Mouse (Mus musculus): Measurements from ENCODE around the gene Mcoln2. TPM values are rescaled to one million over a fixed set of nuclear protein-coding genes. Genes with fewer than 3 reads are reported as not detected.

Gene Mcoln2
- polyA plus RNA-seq, 1 experiment = 0.07 TPM

- WGBS = 74% methylated on average over 6 of the region's 6 CpGs
- DNase-seq = no peak
- no peak overlapping the region for H3K4me3 ChIP-seq (replicated peaks; ENCODE audit: insufficient read depth, low read depth, low read length)
- TF ChIP-seq POLR2A (IDR thresholded peaks at IDR 0.05; ENCODE audit: borderline replicate concordance, insufficient read depth, low read length) = no peak
- TF ChIP-seq CTCF (IDR thresholded peaks at IDR 0.05; ENCODE audit: borderline replicate concordance, insufficient read depth, low read depth, low read length) = no peak
- H3K27ac ChIP-seq (ENCODE audit: insufficient read depth, low read length) = no peak overlapping the region
- H3K4me1 ChIP-seq (ENCODE audit: control insufficient read depth, insufficient read depth, low read length) = no peaks in the 10 kb centered on the region
- no peaks in the 10 kb centered on the region for H3K27me3 ChIP-seq (ENCODE audit: control insufficient read depth, insufficient read depth, low read length)
Observed at GRCm38 (mm10) chr3:146110916-146111315, 38.7 kb upstream of the Mcoln2 start.

- Histone ChIP-seq H3K4me3 (replicated peaks; ENCODE audit: insufficient read depth, low read depth, low read length) (no peak within 1 kb of the TSS), H3K27ac (ENCODE audit: insufficient read depth, low read length) (no peak within 1 kb of the TSS), H3K4me1 (ENCODE audit: control insufficient read depth, insufficient read depth, low read length) (no peaks in the 10 kb centered on the region), H3K27me3 (ENCODE audit: control insufficient read depth, insufficient read depth, low read length) (0 out of 2 replicates have a peak, but pooled peaks cover 2% of the 10 kb centered on the region)
- TF ChIP-seq POLR2A (IDR thresholded peaks at IDR 0.05; ENCODE audit: borderline replicate concordance, insufficient read depth, low read length) = no peak
- DNase-seq = no peak
- 16% methylated on average over 35 of the region's 35 CpGs for WGBS
Observed at GRCm38 (mm10) chr3:146117258-146117996, 32.2 kb upstream of the Mcoln2 start, which contains the start of gene Mcoln3. TSS of gene Mcoln3 (plus strand) at chr3:146117450.

- DNase-seq = no peak
- 64% methylated on average over 9 of the region's 9 CpGs for WGBS
- Histone ChIP-seq H3K4me3 (replicated peaks; ENCODE audit: insufficient read depth, low read depth, low read length) (no peak overlapping the region), H3K27ac (ENCODE audit: insufficient read depth, low read length) (no peak overlapping the region), H3K4me1 (ENCODE audit: control insufficient read depth, insufficient read depth, low read length) (no peaks in the 10 kb centered on the region), H3K27me3 (ENCODE audit: control insufficient read depth, insufficient read depth, low read length) (0 out of 2 replicates have a peak, but pooled peaks cover 2% of the 10 kb centered on the region)
- TF ChIP-seq POLR2A (IDR thresholded peaks at IDR 0.05; ENCODE audit: borderline replicate concordance, insufficient read depth, low read length) (no peak), CTCF (IDR thresholded peaks at IDR 0.05; ENCODE audit: borderline replicate concordance, insufficient read depth, low read depth, low read length) (no peak)
Observed at GRCm38 (mm10) chr3:146117997-146118457, 31.6 kb upstream of the Mcoln2 start.

- no peak overlapping the region for H3K4me3 ChIP-seq (replicated peaks; ENCODE audit: insufficient read depth, low read depth, low read length)
- H3K27ac ChIP-seq (ENCODE audit: insufficient read depth, low read length) = no peak overlapping the region
- 0 out of 2 replicates have a peak, but pooled peaks cover 2% of the 10 kb centered on the region for H3K27me3 ChIP-seq (ENCODE audit: control insufficient read depth, insufficient read depth, low read length)
- H3K4me1 ChIP-seq (ENCODE audit: control insufficient read depth, insufficient read depth, low read length) = no peaks in the 10 kb centered on the region
- DNase-seq = no peak
- no peak for TF ChIP-seq POLR2A (IDR thresholded peaks at IDR 0.05; ENCODE audit: borderline replicate concordance, insufficient read depth, low read length)
- TF ChIP-seq CTCF (IDR thresholded peaks at IDR 0.05; ENCODE audit: borderline replicate concordance, insufficient read depth, low read depth, low read length) = no peak
- WGBS = 16% methylated on average over 25 of the region's 25 CpGs
Observed at GRCm38 (mm10) chr3:146121310-146122124, 28.1 kb upstream of the Mcoln2 start.

- no peak overlapping the region for H3K4me3 ChIP-seq (replicated peaks; ENCODE audit: insufficient read depth, low read depth, low read length)
- H3K4me1 ChIP-seq (ENCODE audit: control insufficient read depth, insufficient read depth, low read length) = no peaks in the 10 kb centered on the region
- no peak for TF ChIP-seq CTCF (IDR thresholded peaks at IDR 0.05; ENCODE audit: borderline replicate concordance, insufficient read depth, low read depth, low read length)
Observed at GRCm38 (mm10) chr3:146122125-146122420, 27.6 kb upstream of the Mcoln2 start.

GRCm38 (mm10) chr3:146122807-146123463 lies 26.7 kb upstream of the Mcoln2 start:
- TF ChIP-seq CTCF (IDR thresholded peaks at IDR 0.05; ENCODE audit: borderline replicate concordance, insufficient read depth, low read depth, low read length) = no peak
- TF ChIP-seq POLR2A (IDR thresholded peaks at IDR 0.05; ENCODE audit: borderline replicate concordance, insufficient read depth, low read length) = no peak
- Histone ChIP-seq H3K4me1 (ENCODE audit: control insufficient read depth, insufficient read depth, low read length) (no peaks in the 10 kb centered on the region), H3K27me3 (ENCODE audit: control insufficient read depth, insufficient read depth, low read length) (0 out of 2 replicates have a peak, but pooled peaks cover 2% of the 10 kb centered on the region), H3K4me3 (replicated peaks; ENCODE audit: insufficient read depth, low read depth, low read length) (no peak overlapping the region), H3K27ac (ENCODE audit: insufficient read depth, low read length) (no peak overlapping the region)
- no peak for DNase-seq
- WGBS = 80% methylated on average over 8 of the region's 8 CpGs

More at GRCm38 (mm10) chr3:146122125-146122420, 27.6 kb upstream of the Mcoln2 start:
- H3K27me3 ChIP-seq (ENCODE audit: control insufficient read depth, insufficient read depth, low read length) = 0 out of 2 replicates have a peak, but pooled peaks cover 2% of the 10 kb centered on the region
- 71% methylated on average over 3 of the region's 3 CpGs for WGBS
- DNase-seq = no peak
- no peak overlapping the region for H3K27ac ChIP-seq (ENCODE audit: insufficient read depth, low read length)

- Histone ChIP-seq H3K27ac (ENCODE audit: insufficient read depth, low read length) (no peak overlapping the region), H3K4me3 (replicated peaks; ENCODE audit: insufficient read depth, low read depth, low read length) (no peak overlapping the region), H3K4me1 (ENCODE audit: control insufficient read depth, insufficient read depth, low read length) (no peaks in the 10 kb centered on the region), H3K27me3 (ENCODE audit: control insufficient read depth, insufficient read depth, low read length) (0 out of 2 replicates have a peak, but pooled peaks cover 2% of the 10 kb centered on the region)
- DNase-seq = no peak
- TF ChIP-seq POLR2A (IDR thresholded peaks at IDR 0.05; ENCODE audit: borderline replicate concordance, insufficient read depth, low read length) (no peak), CTCF (IDR thresholded peaks at IDR 0.05; ENCODE audit: borderline replicate concordance, insufficient read depth, low read depth, low read length) (no peak)
- WGBS = 39% methylated on average over 9 of the region's 9 CpGs
Observed at GRCm38 (mm10) chr3:146123464-146123825, 26.2 kb upstream of the Mcoln2 start.

Data from cerebellum, adult 2 months (tissue).